Mouse (Mus musculus): ENCODE measurements at regions not wholly inside any gene's neighbourhood (a gene's known extent, or its start where the extent isn't known, plus 50 kb on each side); places are given as distances from the start of the nearest gene placed in this dataset.

GRCm38 (mm10) chr10:83897558-83897957 lies 174.9 kb downstream of the 1500009L16Rik start:
- DNase-seq: no peak

- DNase-seq: no peak
Observed at GRCm38 (mm10) chr10:83906751-83907150, 184.1 kb downstream of the 1500009L16Rik start.

GRCm38 (mm10) chr10:83910649-83911370 lies 188.1 kb downstream of the 1500009L16Rik start:
- no peak for DNase-seq

GRCm38 (mm10) chr10:83914401-83915132 lies 191.9 kb downstream of the 1500009L16Rik start:
- no peak for DNase-seq

GRCm38 (mm10) chr10:83915133-83915730 lies 192.6 kb downstream of the 1500009L16Rik start:
- DNase-seq: no peak

- DNase-seq: no peak
Observed at GRCm38 (mm10) chr10:83926990-83927389, 204.3 kb downstream of the 1500009L16Rik start.

- DNase-seq: no peak
Observed at GRCm38 (mm10) chr10:83927554-83927953, 204.9 kb downstream of the 1500009L16Rik start.

GRCm38 (mm10) chr10:83931758-83932157 lies 209.1 kb downstream of the 1500009L16Rik start:
- DNase-seq: no peak

GRCm38 (mm10) chr10:83933201-83933600 lies 210.5 kb downstream of the 1500009L16Rik start:
- no peak for DNase-seq

GRCm38 (mm10) chr10:83934498-83934897 lies 211.8 kb downstream of the 1500009L16Rik start:
- no peak for DNase-seq

GRCm38 (mm10) chr10:83937168-83937567 lies 214.5 kb downstream of the 1500009L16Rik start:
- no peak for DNase-seq

- DNase-seq: no peak
Observed at GRCm38 (mm10) chr10:83942101-83942500, 219.4 kb downstream of the 1500009L16Rik start.

GRCm38 (mm10) chr10:83944158-83944557 lies 221.5 kb downstream of the 1500009L16Rik start:
- DNase-seq: no peak

GRCm38 (mm10) chr10:83944897-83945296 lies 222.2 kb downstream of the 1500009L16Rik start:
- no peak for DNase-seq

- DNase-seq: no peak
Observed at GRCm38 (mm10) chr10:83945503-83945902, 222.8 kb downstream of the 1500009L16Rik start.

GRCm38 (mm10) chr10:83946186-83947176 lies 223.8 kb downstream of the 1500009L16Rik start:
- no peak for DNase-seq

- no peak for DNase-seq
Observed at GRCm38 (mm10) chr10:83957118-83957759, 234.6 kb downstream of the 1500009L16Rik start.

GRCm38 (mm10) chr10:83958397-83958796 lies 235.7 kb downstream of the 1500009L16Rik start:
- DNase-seq: no peak

- DNase-seq: no peak
Observed at GRCm38 (mm10) chr10:83958826-83959225, 236.2 kb downstream of the 1500009L16Rik start.

GRCm38 (mm10) chr10:83963232-83963760 lies 240.6 kb downstream of the 1500009L16Rik start:
- no peak for DNase-seq

- no peak for DNase-seq
Observed at GRCm38 (mm10) chr10:83963779-83964643, 241.3 kb downstream of the 1500009L16Rik start.

Measured in thymus, postnatal 4 days (tissue).